Mouse (Mus musculus) bone marrow, adult 2 months (tissue): ENCODE results near the gene Borcs6.

ENCODE experiments used
- CTCF ChIP-seq: fragments of 200-500 bp; IDR thresholded peaks from 2 replicates; pipeline ENCODE4 v1.5.1; 2011; ENCODE audit warnings: low read length, control low read depth; ENCODE audit not compliant: control insufficient read depth, insufficient read depth
- POLR2A ChIP-seq: fragments of 200-500 bp; IDR thresholded peaks from 2 replicates; pipeline ENCODE4 v1.6.1; 2011; ENCODE audit warnings: low read depth, mild to moderate bottlenecking, control low read depth, low read length, borderline replicate concordance; ENCODE audit not compliant: control insufficient read depth

DNA sequence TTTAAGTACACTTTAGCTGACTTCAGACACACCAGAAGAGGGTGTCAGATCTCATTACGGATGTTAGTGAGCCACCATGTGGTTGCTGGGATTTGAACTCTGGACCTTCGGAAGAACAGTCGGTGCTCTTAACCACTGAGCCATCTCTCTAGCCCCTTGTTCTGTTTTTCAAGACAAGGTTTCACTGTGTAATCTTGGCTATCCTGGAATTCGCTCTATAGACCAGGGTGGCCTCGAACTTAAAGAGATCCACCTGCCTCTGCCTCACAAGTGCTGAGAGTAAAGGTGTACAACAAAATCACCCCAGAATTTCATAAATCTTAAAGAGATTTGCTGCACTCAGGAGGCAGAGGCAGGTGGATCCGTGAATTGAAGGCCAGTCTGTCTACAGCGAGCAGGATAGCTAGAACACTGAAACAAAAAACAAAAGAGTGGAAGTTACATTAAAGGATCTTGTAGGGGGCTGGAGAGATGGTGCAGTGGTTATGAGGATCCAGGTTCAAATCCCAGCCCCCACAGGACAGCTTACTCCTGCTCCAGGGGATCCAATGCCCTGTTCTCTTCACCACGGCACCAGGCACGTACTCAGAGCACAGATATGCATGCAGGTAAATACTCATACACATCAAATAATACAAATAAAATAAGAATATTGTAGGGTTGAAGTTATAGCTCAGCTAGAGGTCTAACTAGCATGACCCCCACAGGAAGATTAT is 16.4 kb downstream of the Borcs6 start:
- TF ChIP-seq CTCF (no peak), POLR2A (no peak)
